Mouse (Mus musculus): ENCODE results near the gene Shank2. TPM values are rescaled to one million over a fixed set of nuclear protein-coding genes. Genes with fewer than 3 reads are reported as not detected.

The Shank2 gene
- total and polyA plus RNA-seq, 3 experiments = not detected

DNA sequence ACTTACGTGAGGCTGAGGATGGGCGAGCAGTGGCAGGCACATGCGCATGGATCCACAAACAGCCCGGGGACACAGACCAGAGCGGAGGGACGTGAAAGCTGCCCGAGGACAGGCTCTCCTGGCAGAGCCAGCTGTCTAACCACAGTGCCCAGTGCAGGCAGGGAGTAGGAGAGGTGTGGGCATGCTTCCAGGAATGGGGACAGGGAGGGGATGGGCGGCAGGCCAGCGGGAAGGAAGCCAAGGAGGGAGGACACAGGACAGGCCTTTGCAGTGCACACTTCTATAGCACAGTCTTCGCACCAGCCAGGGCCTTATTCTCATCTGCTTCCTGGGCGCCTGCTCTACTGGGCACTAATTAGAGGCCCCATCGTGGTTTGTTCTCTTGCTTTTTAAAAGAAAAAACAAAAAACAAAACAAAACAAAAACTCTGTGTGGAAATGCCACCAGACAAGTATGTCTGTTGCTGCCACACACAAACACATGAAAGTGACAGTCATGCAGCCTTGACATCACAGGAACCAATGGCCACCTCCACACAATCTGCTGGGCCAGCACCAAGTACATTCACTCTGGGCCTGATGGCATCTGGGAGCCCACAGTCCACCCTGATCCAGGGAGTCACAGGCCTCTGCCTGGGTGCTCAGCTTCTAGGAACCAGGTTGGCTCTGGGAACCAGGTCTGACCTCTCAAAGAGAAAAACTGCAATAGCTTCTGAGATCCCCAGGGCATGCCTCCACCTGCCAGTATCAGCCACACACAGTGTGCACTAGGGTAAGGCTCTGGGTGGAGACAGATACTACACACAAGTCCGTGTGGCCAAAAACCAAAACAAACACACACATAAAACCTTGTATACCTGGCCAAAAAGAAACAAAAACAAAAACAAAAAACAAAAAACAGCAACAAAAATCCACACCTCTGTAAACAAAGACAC, 448.2 kb downstream of the Shank2 start:
- H3K36me3 ChIP-seq (ENCODE audit: control insufficient read depth in 1 of 2, insufficient read depth in 2 of 2, low read length in 2 of 2) = peaks cover 7 to 9% of the 10 kb centered on the region in 2 experiments
- H3K9me3 ChIP-seq (replicated peaks; ENCODE audit: insufficient read depth, low read length) = no peaks in the 10 kb centered on the region
- TF ChIP-seq BHLHE40 (IDR thresholded peaks at IDR 0.05; ENCODE audit: borderline replicate concordance, low read depth, low read length) = no peak
- no peak for TF ChIP-seq USF1 (IDR thresholded peaks at IDR 0.05; ENCODE audit: low read depth, low read length)
- TF ChIP-seq TCF12 (IDR thresholded peaks at IDR 0.05; ENCODE audit: low read depth, low read length) = no peak
- no peaks in the 10 kb centered on the region for H3K27me3 ChIP-seq (ENCODE audit: control insufficient read depth in 1 of 2, insufficient read depth in 2 of 2, low read length in 2 of 2)
- peaks cover 8 to 12% of the 10 kb centered on the region in 2 experiments for H3K4me1 ChIP-seq (ENCODE audit: control insufficient read depth in 1 of 2, insufficient read depth in 2 of 2, low read length in 2 of 2)
- no peak for DNase-seq (ENCODE audit: low read depth, low spot score)
- no peak overlapping the region for H3K4me3 ChIP-seq (ENCODE audit: control insufficient read depth in 1 of 2, insufficient read depth in 1 of 2, low read depth in 2 of 2, low read length in 2 of 2)
- no peak overlapping the region for H3K27ac ChIP-seq (ENCODE audit: control insufficient read depth, low read depth, low read length)
- no peak overlapping the region for H3K9ac ChIP-seq (ENCODE audit: control insufficient read depth, low read depth, low read length, poor library complexity, severe bottlenecking)
- no peaks in the 10 kb centered on the region for H3K79me2 ChIP-seq (ENCODE audit: control insufficient read depth, insufficient read depth, low read length, poor library complexity)

GRCm38 (mm10) chr7:144450661-144451060, 448.9 kb downstream of the Shank2 start:
- no peaks in the 10 kb centered on the region for H3K27me3 ChIP-seq (ENCODE audit: control insufficient read depth in 1 of 2, insufficient read depth in 2 of 2, low read length in 2 of 2)
- H3K36me3 ChIP-seq (ENCODE audit: control insufficient read depth in 1 of 2, insufficient read depth in 2 of 2, low read length in 2 of 2) = peaks cover 7 to 9% of the 10 kb centered on the region in 2 experiments
- no peak overlapping the region for H3K9ac ChIP-seq (ENCODE audit: control insufficient read depth, low read depth, low read length, poor library complexity, severe bottlenecking)
- no peaks in the 10 kb centered on the region for H3K79me2 ChIP-seq (ENCODE audit: control insufficient read depth, insufficient read depth, low read length, poor library complexity)
- no peak overlapping the region for H3K27ac ChIP-seq (ENCODE audit: control insufficient read depth, low read depth, low read length)
- DNase-seq (ENCODE audit: low read depth, low spot score) = no peak
- TF ChIP-seq TAL1 (IDR thresholded peaks at IDR 0.05; ENCODE audit: low read length) (no peak), POLR2AphosphoS2 (IDR thresholded peaks at IDR 0.05; ENCODE audit: low read length) (no peak), EP300 (IDR thresholded peaks at IDR 0.05; ENCODE audit: low read depth in 1 of 2, low read length in 2 of 2) (no peak), CHD2 (IDR thresholded peaks at IDR 0.05; ENCODE audit: low read length) (no peak), ZMIZ1 (IDR thresholded peaks at IDR 0.05; ENCODE audit: low read depth, low read length) (no peak), RAD21 (IDR thresholded peaks at IDR 0.05; ENCODE audit: low read depth, low read length) (no peak), MAFK (IDR thresholded peaks at IDR 0.05; ENCODE audit: borderline replicate concordance, low read depth, low read length) (no peak), GABPA (IDR thresholded peaks at IDR 0.05; ENCODE audit: low read depth, low read length) (no peak), ZKSCAN1 (IDR thresholded peaks at IDR 0.05; ENCODE audit: low read depth, low read length) (no peak), POLR2AphosphoS5 (IDR thresholded peaks at IDR 0.05; ENCODE audit: borderline replicate concordance, low read depth, low read length) (no peak), MXI1 (IDR thresholded peaks at IDR 0.05; ENCODE audit: low read depth, low read length) (no peak), POLR2A (IDR thresholded peaks at IDR 0.05; ENCODE audit: control insufficient read depth in 1 of 2, insufficient read depth in 1 of 2, low read depth in 1 of 2, low read length in 2 of 2, poor library complexity in 1 of 2) (no peak), HCFC1 (IDR thresholded peaks at IDR 0.05; ENCODE audit: low read depth, low read length) (no peak), MAX (IDR thresholded peaks at IDR 0.05; ENCODE audit: low read length) (no peak), MAZ (IDR thresholded peaks at IDR 0.05; ENCODE audit: low read depth, low read length) (no peak), ELF1 (IDR thresholded peaks at IDR 0.05; ENCODE audit: low read depth, low read length) (no peak), RCOR1 (IDR thresholded peaks at IDR 0.05; ENCODE audit: low read depth, low read length) (no peak), NELFE (IDR thresholded peaks at IDR 0.05; ENCODE audit: low read depth, low read length) (no peak)
- no peaks in the 10 kb centered on the region for H3K9me3 ChIP-seq (replicated peaks; ENCODE audit: insufficient read depth, low read length)
- H3K4me1 ChIP-seq (ENCODE audit: control insufficient read depth in 1 of 2, insufficient read depth in 2 of 2, low read length in 2 of 2) = peaks cover 8 to 12% of the 10 kb centered on the region in 2 experiments
- no peak overlapping the region for H3K4me3 ChIP-seq (ENCODE audit: control insufficient read depth in 1 of 2, insufficient read depth in 1 of 2, low read depth in 2 of 2, low read length in 2 of 2)
